Mouse (Mus musculus): ENCODE results near the gene Lfng. TPM values are rescaled to one million over a fixed set of nuclear protein-coding genes. Genes with fewer than 3 reads are reported as not detected.

The Lfng gene
- total and polyA plus RNA-seq, 2 experiments = 5.5 to 9.5 TPM

GRCm38 (mm10) chr5:140634798-140635722, 27.9 kb downstream of the Lfng start:
- Histone ChIP-seq H3K4me3 (ENCODE audit: insufficient read depth, low read depth, low read length) (no peak overlapping the region), H3K79me2 (ENCODE audit: control insufficient read depth, insufficient read depth, low read length) (no peaks in the 10 kb centered on the region), H3K4me1 (ENCODE audit: control insufficient read depth, insufficient read depth, low read length) (no peaks in the 10 kb centered on the region; the same call in 1 of the 2 replicates), H3K9ac (ENCODE audit: low read depth, low read length) (no peak overlapping the region), H3K27ac (replicated peaks; ENCODE audit: insufficient read depth, low read depth, low read length) (no peak overlapping the region), H3K36me3 (ENCODE audit: control insufficient read depth, insufficient read depth, low read length) (no peaks in the 10 kb centered on the region), H3K27me3 (ENCODE audit: control insufficient read depth, insufficient read depth, low read length) (no peaks in the 10 kb centered on the region)
- WGBS = 98% methylated on average over 26 of the region's 26 CpGs
- TF ChIP-seq CTCF (IDR thresholded peaks at IDR 0.05; ENCODE audit: low read depth, low read length) (no peak), POLR2A (IDR thresholded peaks at IDR 0.05; ENCODE audit: extremely low read depth, insufficient read depth, low read length) (no peak)
- DNase-seq (ENCODE audit: extremely low read depth, low read depth, low spot score) = no peak

GRCm38 (mm10) chr5:140636316-140637057, 29.4 kb downstream of the Lfng start:
- TF ChIP-seq POLR2A (IDR thresholded peaks at IDR 0.05; ENCODE audit: extremely low read depth, insufficient read depth, low read length) = no peak
- no peak for TF ChIP-seq CTCF (IDR thresholded peaks at IDR 0.05; ENCODE audit: low read depth, low read length)

GRCm38 (mm10) chr5:140637058-140637410, 29.9 kb downstream of the Lfng start:
- no peak for TF ChIP-seq POLR2A (IDR thresholded peaks at IDR 0.05; ENCODE audit: extremely low read depth, insufficient read depth, low read length)
- DNase-seq (ENCODE audit: extremely low read depth, low read depth, low spot score) = no peak
- no peaks in the 10 kb centered on the region for H3K27me3 ChIP-seq (ENCODE audit: control insufficient read depth, insufficient read depth, low read length)
- WGBS = 89% methylated on average over 6 of the region's 6 CpGs
- H3K4me1 ChIP-seq (ENCODE audit: control insufficient read depth, insufficient read depth, low read length) = no peaks in the 10 kb centered on the region; the same call in 1 of the 2 replicates
- H3K4me3 ChIP-seq (ENCODE audit: insufficient read depth, low read depth, low read length) = no peak overlapping the region
- peak overlapping the region; percentile 26 for H3K27ac ChIP-seq (replicated peaks; ENCODE audit: insufficient read depth, low read depth, low read length)
- no peaks in the 10 kb centered on the region for H3K36me3 ChIP-seq (ENCODE audit: control insufficient read depth, insufficient read depth, low read length)
- no peak overlapping the region for H3K9ac ChIP-seq (ENCODE audit: low read depth, low read length)
- no peaks in the 10 kb centered on the region for H3K79me2 ChIP-seq (ENCODE audit: control insufficient read depth, insufficient read depth, low read length)

More at GRCm38 (mm10) chr5:140636316-140637057, 29.4 kb downstream of the Lfng start:
- peak overlapping the region; percentile 26 for H3K27ac ChIP-seq (replicated peaks; ENCODE audit: insufficient read depth, low read depth, low read length)
- no peak for DNase-seq (ENCODE audit: extremely low read depth, low read depth, low spot score)
- H3K36me3 ChIP-seq (ENCODE audit: control insufficient read depth, insufficient read depth, low read length) = no peaks in the 10 kb centered on the region
- H3K27me3 ChIP-seq (ENCODE audit: control insufficient read depth, insufficient read depth, low read length) = no peaks in the 10 kb centered on the region
- H3K9ac ChIP-seq (ENCODE audit: low read depth, low read length) = no peak overlapping the region
- H3K4me3 ChIP-seq (ENCODE audit: insufficient read depth, low read depth, low read length) = no peak overlapping the region
- no peaks in the 10 kb centered on the region for H3K79me2 ChIP-seq (ENCODE audit: control insufficient read depth, insufficient read depth, low read length)
- WGBS = 84% methylated on average over 7 of the region's 7 CpGs
- no peaks in the 10 kb centered on the region; the same call in 1 of the 2 replicates for H3K4me1 ChIP-seq (ENCODE audit: control insufficient read depth, insufficient read depth, low read length)

GRCm38 (mm10) chr5:140637989-140638388, 30.9 kb downstream of the Lfng start:
- H3K27ac ChIP-seq (replicated peaks; ENCODE audit: insufficient read depth, low read depth, low read length) = no peak overlapping the region
- WGBS = 83% methylated on average over 3 of the region's 3 CpGs

GRCm38 (mm10) chr5:140638484-140638883, 31.4 kb downstream of the Lfng start:
- TF ChIP-seq POLR2A (IDR thresholded peaks at IDR 0.05; ENCODE audit: extremely low read depth, insufficient read depth, low read length) (no peak), CTCF (IDR thresholded peaks at IDR 0.05; ENCODE audit: low read depth, low read length) (no peak)
- Histone ChIP-seq H3K27ac (replicated peaks; ENCODE audit: insufficient read depth, low read depth, low read length) (no peak overlapping the region), H3K36me3 (ENCODE audit: control insufficient read depth, insufficient read depth, low read length) (no peaks in the 10 kb centered on the region), H3K79me2 (ENCODE audit: control insufficient read depth, insufficient read depth, low read length) (no peaks in the 10 kb centered on the region), H3K4me1 (ENCODE audit: control insufficient read depth, insufficient read depth, low read length) (no peaks in the 10 kb centered on the region; the same call in 1 of the 2 replicates), H3K27me3 (ENCODE audit: control insufficient read depth, insufficient read depth, low read length) (no peaks in the 10 kb centered on the region), H3K4me3 (ENCODE audit: insufficient read depth, low read depth, low read length) (no peak overlapping the region), H3K9ac (ENCODE audit: low read depth, low read length) (no peak overlapping the region)
- WGBS = 65% methylated on average over 6 of the region's 6 CpGs
- no peak for DNase-seq (ENCODE audit: extremely low read depth, low read depth, low spot score)

More at GRCm38 (mm10) chr5:140637989-140638388, 30.9 kb downstream of the Lfng start:
- Histone ChIP-seq H3K9ac (ENCODE audit: low read depth, low read length) (no peak overlapping the region), H3K36me3 (ENCODE audit: control insufficient read depth, insufficient read depth, low read length) (no peaks in the 10 kb centered on the region), H3K4me1 (ENCODE audit: control insufficient read depth, insufficient read depth, low read length) (no peaks in the 10 kb centered on the region; the same call in 1 of the 2 replicates), H3K4me3 (ENCODE audit: insufficient read depth, low read depth, low read length) (no peak overlapping the region), H3K79me2 (ENCODE audit: control insufficient read depth, insufficient read depth, low read length) (no peaks in the 10 kb centered on the region), H3K27me3 (ENCODE audit: control insufficient read depth, insufficient read depth, low read length) (no peaks in the 10 kb centered on the region)
- DNase-seq (ENCODE audit: extremely low read depth, low read depth, low spot score) = no peak
- no peak for TF ChIP-seq CTCF (IDR thresholded peaks at IDR 0.05; ENCODE audit: low read depth, low read length)
- no peak for TF ChIP-seq POLR2A (IDR thresholded peaks at IDR 0.05; ENCODE audit: extremely low read depth, insufficient read depth, low read length)
